In the genomic region with DNA sequence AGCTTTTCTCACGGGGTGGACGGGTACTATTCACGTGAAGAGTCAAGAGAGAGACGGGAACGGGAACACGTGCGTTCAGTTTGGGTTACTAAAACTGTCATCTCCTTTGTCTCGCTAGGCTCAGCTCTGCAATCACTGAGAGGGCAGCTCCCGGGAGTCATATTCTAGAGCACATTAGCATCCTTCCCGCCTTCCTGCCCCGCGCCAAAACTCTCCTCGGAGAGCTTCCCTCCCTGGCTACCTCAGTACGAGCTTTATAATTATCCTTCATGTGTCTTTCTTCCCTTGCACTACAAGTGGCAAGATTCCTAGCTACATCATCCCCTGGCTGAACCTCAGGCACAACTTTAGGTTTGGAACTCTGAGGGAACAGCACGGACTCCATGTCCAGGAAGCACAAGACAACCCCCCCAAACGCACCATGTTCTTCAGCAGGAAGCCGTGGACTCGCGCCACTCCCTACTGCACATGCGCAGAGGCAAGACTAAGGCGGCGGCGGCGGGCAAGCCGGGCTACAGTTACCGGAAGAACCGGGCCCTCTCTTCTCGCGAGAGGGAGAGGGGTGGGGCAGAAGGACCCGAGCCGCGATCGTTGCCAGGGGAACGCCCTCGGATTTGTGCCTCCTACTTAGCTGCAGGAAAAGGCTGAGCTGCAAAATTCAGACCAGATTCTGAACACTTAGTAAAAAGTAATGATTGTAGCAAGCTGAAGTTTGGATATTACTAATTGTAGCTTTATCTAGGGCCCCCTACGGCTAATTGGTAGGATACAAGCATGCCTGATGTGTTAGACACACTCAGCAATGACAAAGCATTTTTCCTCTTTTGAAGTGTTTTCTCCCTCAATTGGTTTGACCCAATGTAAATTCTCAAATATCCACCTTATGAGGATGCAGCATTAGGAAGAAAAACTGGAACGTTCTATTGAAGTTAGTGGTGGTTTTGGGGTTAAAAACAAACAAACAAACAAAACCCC, we compare ENCODE assay signal across 8 mouse cellular contexts. TPM values are rescaled to one million over a fixed set of nuclear protein-coding genes. Genes with fewer than 3 reads are reported as not detected.
DNase-seq lines count a peak whose midpoint lies in the region; ATAC-seq and TF ChIP-seq lines count a peak whose summit lies in the region.

A gene (minus strand): TSS at position 519 of the 975 bp plus-strand sequence.
A gene (plus strand): TSS at position 585 of the 975 bp plus-strand sequence.

- no peak for TF ChIP-seq CTCF in Patski (IDR thresholded peaks at IDR 0.05)

- in situ Hi-C loops in Patski (cut with MboI; ENCODE audit: low pct_unique_long_range_greater_than_20kb), result no loop called here

- no peaks in the 10 kb centered on the region for H3K27me3 ChIP-seq in Patski
- H3K27me3 ChIP-seq in hindbrain, embryonic 13.5 days, result no peaks in the 10 kb centered on the region

- ATAC-seq in Patski, result peak; percentile 93
- peak; percentile 99 for ATAC-seq in hindbrain, embryonic 13.5 days (ENCODE audit: low FRiP score)

- DNase-seq in Patski (ENCODE audit: low read depth, low spot score), result peak; percentile 80
- DNase-seq in cerebellum, postnatal 14 days, result peak; percentile 99
- DNase-seq in frontal cortex, postnatal 14 days (ENCODE audit: low spot score in 2 of 2), result peak; percentile 97 to 98
- DNase-seq in layer of hippocampus, postnatal 25 days (ENCODE audit: extremely low spot score in 1 of 2, low spot score in 1 of 2), result peak; percentile 95 to 97
- peak; percentile 100 for DNase-seq in lung, postnatal 25 days (ENCODE audit: low spot score)
- DNase-seq in retina, embryonic 14.5 days (ENCODE audit: low spot score), result peak; percentile 99
- DNase-seq in thymus, postnatal 4 days, result peak; percentile 99

- peak within 1 kb of the TSS; percentile 91 for H3K27ac ChIP-seq in hindbrain, embryonic 13.5 days

- peaks cover 9% of the 10 kb centered on the region for H3K36me3 ChIP-seq in hindbrain, embryonic 13.5 days

- CTCF ChIA-PET in Patski (lab: Charles Lee), result interaction anchor here (0.7 to 2.6 kb wide), 6 partner anchors 10 to 473 kb away, joined by 3 to 8 read pairs (median 3); no protein-coding TSS in a partner anchor

- H3K9me3 ChIP-seq in hindbrain, embryonic 13.5 days, result no peaks in the 10 kb centered on the region

- peak within 1 kb of the TSS; percentile 63 for H3K4me2 ChIP-seq in hindbrain, embryonic 13.5 days

- POLR2A ChIA-PET in Patski (lab: Charles Lee), result interaction anchor here (0.6 to 1.0 kb wide), 3 partner anchors 49 to 473 kb away, joined by 3 to 4 read pairs (median 3); no protein-coding TSS in a partner anchor

- peak within 1 kb of the TSS; percentile 71 for H3K9ac ChIP-seq in hindbrain, embryonic 13.5 days

- under 1% methylated on average over 37 of the region's 37 CpGs for WGBS in hindbrain, embryonic 13.5 days

- H3K4me3 ChIP-seq in hindbrain, embryonic 13.5 days, result peak within 1 kb of the TSS; percentile 55

- H3K4me1 ChIP-seq in hindbrain, embryonic 13.5 days (replicated peaks), result peaks cover 5% of the 10 kb centered on the region

RNA-seq across cellular contexts. Expression of the first gene that starts in this region (rescaled TPM):
- 38.9 TPM for polyA plus RNA-seq in Patski (2021)
- 29.5 and 33.4 TPM in 2 replicates for polyA plus RNA-seq in hindbrain, embryonic 13.5 days (2015; fragmentation: Nextera tagmentation; extraction: Ambion mirVana)
- total RNA-seq in layer of hippocampus, postnatal 25 days (2021), result 10 to 100 TPM; 15.8 to 20.7 TPM

RNA-seq across cellular contexts. Expression of the second gene that starts in this region (rescaled TPM):
- 0.90 TPM for polyA plus RNA-seq in Patski (2021)
- 0.12 and 0.39 TPM in 2 replicates for polyA plus RNA-seq in hindbrain, embryonic 13.5 days (2015; fragmentation: Nextera tagmentation; extraction: Ambion mirVana)
- 1 to 10 TPM in 1 of 2 experiments, under 1 TPM in 1; 0.37 to 1.2 TPM for total RNA-seq in layer of hippocampus, postnatal 25 days (2021)

Comparison
In these comparisons a context has a peak if more than half of its experiments do, and no peak if none do; other contexts are left out.
1. Peak in every context shown above with its lines: DNase-seq, ATAC-seq, H3K4me3 ChIP-seq and H3K27ac ChIP-seq.